Mouse (Mus musculus) hindbrain, embryonic 14.5 days (tissue): Measurements from ENCODE around the gene Clmp. TPM values are rescaled to one million over a fixed set of nuclear protein-coding genes. Genes with fewer than 3 reads are reported as not detected.

ENCODE experiments used
- polyA plus RNA-seq: library from polyadenylated mRNA; unstranded; fragments of >200 nt; fragmentation: Nextera tagmentation; extraction: Ambion mirVana; gene quantifications from 2 replicates; pipeline ENCODE4 v1.2.1, GENCODE M21; 2014

Clmp gene
- polyA plus RNA-seq, 1 experiment from 2014 or later = 56.6 TPM

Other genes starting within 250 kb of the Clmp start
- gene Gramd1b, start 154.6 kb upstream of the Clmp start, polyA plus RNA-seq = 15.0 and 15.1 TPM in 2 replicates
- not detected in 2 replicates for gene Gm21915, start 15.3 kb upstream of the Clmp start, polyA plus RNA-seq
- gene Hspa8, start 115.0 kb downstream of the Clmp start, polyA plus RNA-seq = 2,885 and 3,458 TPM in 2 replicates
- gene Bsx, start 188.2 kb downstream of the Clmp start, polyA plus RNA-seq = not detected in 2 replicates